Mouse (Mus musculus) embryonic facial prominence, embryonic 12.5 days (tissue): ENCODE measurements at regions not wholly inside any gene's neighbourhood (a gene's known extent, or its start where the extent isn't known, plus 50 kb on each side); places are given as distances from the start of the nearest gene placed in this dataset.

ENCODE experiments used
- ATAC-seq: fragments of 200-750 bp; cut with Nextera tagmentation; 2 replicates; pipeline ENCODE4 v1.8.0; 2017; ENCODE audit not compliant: insufficient number of reproducible peaks, insufficient read depth, low FRiP score, low TSS enrichment
- H3K27ac ChIP-seq: fragments of 300-500 bp; sonication (generic); 2 replicates; pipeline ENCODE4 v1.5.1; 2016; ENCODE audit warnings: mild to moderate bottlenecking
- H3K27me3 ChIP-seq: fragments of 300-500 bp; sonication (generic); 2 replicates; pipeline ENCODE4 v1.6.1; 2016; ENCODE audit warnings: mild to moderate bottlenecking, moderate library complexity
- H3K36me3 ChIP-seq: fragments of 300-500 bp; sonication (generic); 2 replicates; pipeline ENCODE4 v1.6.1; 2016; ENCODE audit warnings: mild to moderate bottlenecking
- H3K4me1 ChIP-seq: fragments of 300-500 bp; sonication (generic); 2 replicates; pipeline ENCODE4 v1.6.1; 2016
- H3K4me2 ChIP-seq: fragments of 300-500 bp; sonication (generic); replicated peaks from 2 replicates; pipeline ENCODE4 v1.6.1; 2016; ENCODE audit warnings: mild to moderate bottlenecking, moderate library complexity
- H3K4me3 ChIP-seq: fragments of 300-500 bp; sonication (generic); 2 replicates; pipeline ENCODE4 v1.5.1; 2016; ENCODE audit warnings: mild to moderate bottlenecking
- H3K9ac ChIP-seq: fragments of 300-500 bp; sonication (generic); 2 replicates; pipeline ENCODE4 v1.6.1; 2016; ENCODE audit warnings: mild to moderate bottlenecking, moderate library complexity
- H3K9me3 ChIP-seq: fragments of 300-500 bp; sonication (generic); 2 replicates; pipeline ENCODE4 v1.6.1; 2016; ENCODE audit warnings: mild to moderate bottlenecking, moderate library complexity
- WGBS: fragments of 180-500 bp; shearing (Covaris S2); methylation state at CpG from one replicate; pipeline ENCODE4 v1.1.7; 2016; 5-methylcytosine and 5-hydroxymethylcytosine counted together

DNA sequence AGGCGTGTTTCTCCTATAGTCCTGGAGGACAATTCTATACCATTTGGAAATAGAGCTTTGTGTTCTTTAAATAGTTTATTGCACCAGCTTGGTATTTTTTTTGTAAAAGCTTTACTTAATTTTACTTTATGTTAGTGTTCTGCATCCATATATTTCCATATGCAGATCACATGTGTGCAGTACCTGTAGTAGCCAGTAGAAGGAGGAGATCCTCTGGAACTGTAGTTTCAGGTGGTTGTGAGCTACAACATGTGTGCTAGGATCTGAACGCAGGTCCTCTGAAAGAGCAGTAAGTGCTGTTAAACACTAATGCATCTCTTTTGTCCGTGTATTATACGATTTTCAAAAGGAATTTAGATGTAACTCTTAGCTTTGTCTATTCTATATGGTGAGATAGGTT lies 335.2 kb downstream of the Gm21750 start:
- ATAC-seq = no peak
- H3K4me1 ChIP-seq = no peaks in the 10 kb centered on the region
- WGBS = 93% methylated on average over 4 of the region's 4 CpGs

DNA sequence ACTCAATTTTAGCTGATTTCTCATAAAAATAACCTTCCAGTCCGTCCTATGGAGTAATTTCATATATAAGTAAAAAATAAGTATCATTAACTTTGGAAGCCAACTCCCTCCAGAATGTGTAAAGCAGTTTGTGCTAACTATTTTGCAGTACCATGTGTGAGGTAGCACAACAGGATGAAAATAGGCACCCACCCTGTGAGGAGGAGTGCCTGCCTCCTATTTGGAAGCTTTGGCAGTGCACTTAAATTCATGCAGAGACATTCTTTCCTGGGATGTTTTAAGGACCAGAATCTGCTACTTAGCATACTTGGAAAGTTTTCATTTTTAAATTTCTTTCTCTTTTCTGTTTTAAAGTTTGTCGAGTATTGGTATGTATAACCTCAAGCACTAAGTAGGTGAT lies 336.8 kb downstream of the Gm21750 start:
- no peak for ATAC-seq
- H3K9me3 ChIP-seq = no peaks in the 10 kb centered on the region
- H3K4me3 ChIP-seq = no peak overlapping the region
- H3K9ac ChIP-seq = no peak overlapping the region
- H3K36me3 ChIP-seq = no peaks in the 10 kb centered on the region
- 88% methylated on average over 2 of the region's 2 CpGs for WGBS
- H3K4me2 ChIP-seq = no peak overlapping the region
- no peaks in the 10 kb centered on the region for H3K4me1 ChIP-seq
- no peaks in the 10 kb centered on the region for H3K27me3 ChIP-seq
- H3K27ac ChIP-seq = no peak overlapping the region

More for the DNA sequence above, 335.2 kb downstream of the Gm21750 start:
- H3K9ac ChIP-seq = no peak overlapping the region
- no peak overlapping the region for H3K4me3 ChIP-seq
- H3K9me3 ChIP-seq = no peaks in the 10 kb centered on the region
- H3K27ac ChIP-seq = no peak overlapping the region
- no peaks in the 10 kb centered on the region for H3K36me3 ChIP-seq
- H3K27me3 ChIP-seq = no peaks in the 10 kb centered on the region
- no peak overlapping the region for H3K4me2 ChIP-seq

DNA sequence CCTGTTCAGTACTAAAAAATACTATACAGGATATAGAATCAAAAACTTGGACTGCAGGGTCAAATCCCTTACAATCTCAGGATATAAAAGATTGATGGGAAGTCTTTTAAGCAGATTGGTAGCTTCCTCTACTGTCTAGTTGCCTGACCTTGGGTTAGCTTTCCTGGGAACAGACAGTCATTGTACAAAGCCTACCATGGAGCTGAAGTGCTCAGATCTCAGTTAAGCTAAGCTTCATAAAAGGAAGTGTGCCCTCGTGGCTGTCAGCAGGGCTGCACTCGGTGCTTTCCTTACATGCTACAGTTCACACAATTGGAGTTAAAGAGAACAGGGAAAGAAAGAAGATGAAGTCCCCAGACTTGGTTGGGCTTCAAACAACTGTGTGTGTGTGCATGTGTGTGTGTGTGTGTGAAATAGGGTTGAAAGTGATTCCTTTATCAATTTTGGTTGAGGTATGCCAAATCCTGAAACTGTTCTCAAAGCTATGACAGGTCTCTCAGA lies 338.4 kb downstream of the Gm21750 start:
- Histone ChIP-seq H3K27me3 (no peaks in the 10 kb centered on the region), H3K9me3 (no peaks in the 10 kb centered on the region), H3K27ac (no peak overlapping the region), H3K36me3 (no peaks in the 10 kb centered on the region), H3K4me3 (no peak overlapping the region), H3K9ac (no peak overlapping the region), H3K4me1 (no peaks in the 10 kb centered on the region), H3K4me2 (no peak overlapping the region)
- ATAC-seq = no peak
- 47% methylated on average over 2 of the region's 2 CpGs for WGBS

DNA sequence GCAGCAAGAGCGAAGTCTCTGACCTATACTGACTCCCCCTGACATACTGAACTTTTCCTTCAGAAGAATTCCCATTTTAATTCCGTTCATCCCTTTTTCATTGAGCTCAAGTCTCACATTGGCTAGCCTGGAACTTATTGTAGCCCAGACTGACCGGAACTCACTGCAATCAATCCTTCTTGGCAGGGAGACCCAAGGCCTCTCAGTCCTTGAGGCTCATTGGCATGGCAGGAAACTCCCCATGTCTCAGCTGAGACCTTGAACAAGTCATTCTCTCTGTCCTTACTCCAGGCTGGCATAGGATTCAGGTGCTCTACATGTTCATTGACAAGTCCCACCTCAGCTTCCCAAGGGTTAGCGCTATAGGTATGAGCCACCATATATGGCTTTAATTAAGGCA lies 345.9 kb downstream of the Gm21750 start:
- no peak for ATAC-seq
- Histone ChIP-seq H3K4me1 (no peaks in the 10 kb centered on the region), H3K9ac (no peak overlapping the region), H3K4me2 (no peak overlapping the region), H3K36me3 (no peaks in the 10 kb centered on the region), H3K4me3 (no peak overlapping the region), H3K27me3 (no peaks in the 10 kb centered on the region), H3K27ac (no peak overlapping the region), H3K9me3 (no peaks in the 10 kb centered on the region)
- 92% methylated on average over 4 of the region's 4 CpGs for WGBS

DNA sequence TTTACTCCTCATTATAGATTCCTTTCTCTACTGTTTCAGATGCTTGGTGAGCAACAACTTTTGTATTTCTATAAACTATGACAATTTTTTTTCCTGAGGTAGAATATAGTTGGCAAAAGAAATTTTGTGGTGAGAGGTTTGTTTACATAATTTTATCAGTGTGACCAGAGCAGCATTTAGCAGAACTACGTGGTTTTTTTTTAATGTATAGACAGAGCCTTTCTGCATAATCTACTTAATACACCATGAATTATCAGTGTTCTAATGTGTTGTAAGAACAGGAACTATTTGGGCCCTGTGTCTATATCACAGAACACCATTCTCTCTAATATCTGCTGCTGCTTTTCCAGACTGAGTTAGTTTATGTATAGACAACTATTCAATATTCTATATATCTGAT lies 350.5 kb downstream of the Gm21750 start:
- no peaks in the 10 kb centered on the region for H3K27me3 ChIP-seq
- H3K4me3 ChIP-seq = no peak overlapping the region
- no peak for ATAC-seq
- H3K4me2 ChIP-seq = no peak overlapping the region
- 65% methylated on average over 1 of the region's 1 CpGs for WGBS
- no peak overlapping the region for H3K27ac ChIP-seq
- H3K9me3 ChIP-seq = no peaks in the 10 kb centered on the region
- no peak overlapping the region for H3K9ac ChIP-seq
- no peaks in the 10 kb centered on the region for H3K36me3 ChIP-seq
- H3K4me1 ChIP-seq = no peaks in the 10 kb centered on the region

DNA sequence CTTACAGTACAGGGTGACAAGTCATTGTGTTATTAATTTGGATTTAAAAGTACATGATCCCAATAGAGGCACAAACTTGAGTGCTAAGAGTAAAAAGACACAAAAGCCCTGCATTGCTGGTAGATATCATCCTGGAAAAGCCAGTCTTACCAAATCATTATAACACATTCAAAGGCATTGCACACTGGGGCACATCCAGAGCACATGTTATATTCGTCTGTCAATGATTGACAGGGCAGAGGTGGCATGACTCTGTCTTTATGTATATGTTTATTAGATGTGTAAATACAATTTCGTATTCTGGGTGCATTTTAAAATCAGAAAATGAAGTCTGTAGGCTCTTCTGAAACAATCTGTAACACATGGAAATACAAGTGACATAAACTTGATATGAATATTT lies 358.4 kb downstream of the Gm21750 start:
- H3K27ac ChIP-seq = no peak overlapping the region
- no peak overlapping the region for H3K4me2 ChIP-seq
- ATAC-seq = no peak
- no peaks in the 10 kb centered on the region for H3K9me3 ChIP-seq
- H3K4me3 ChIP-seq = no peak overlapping the region
- H3K27me3 ChIP-seq = no peaks in the 10 kb centered on the region
- H3K9ac ChIP-seq = no peak overlapping the region
- no peaks in the 10 kb centered on the region for H3K36me3 ChIP-seq
- H3K4me1 ChIP-seq = no peaks in the 10 kb centered on the region
- 78% methylated on average over 2 of the region's 2 CpGs for WGBS

DNA sequence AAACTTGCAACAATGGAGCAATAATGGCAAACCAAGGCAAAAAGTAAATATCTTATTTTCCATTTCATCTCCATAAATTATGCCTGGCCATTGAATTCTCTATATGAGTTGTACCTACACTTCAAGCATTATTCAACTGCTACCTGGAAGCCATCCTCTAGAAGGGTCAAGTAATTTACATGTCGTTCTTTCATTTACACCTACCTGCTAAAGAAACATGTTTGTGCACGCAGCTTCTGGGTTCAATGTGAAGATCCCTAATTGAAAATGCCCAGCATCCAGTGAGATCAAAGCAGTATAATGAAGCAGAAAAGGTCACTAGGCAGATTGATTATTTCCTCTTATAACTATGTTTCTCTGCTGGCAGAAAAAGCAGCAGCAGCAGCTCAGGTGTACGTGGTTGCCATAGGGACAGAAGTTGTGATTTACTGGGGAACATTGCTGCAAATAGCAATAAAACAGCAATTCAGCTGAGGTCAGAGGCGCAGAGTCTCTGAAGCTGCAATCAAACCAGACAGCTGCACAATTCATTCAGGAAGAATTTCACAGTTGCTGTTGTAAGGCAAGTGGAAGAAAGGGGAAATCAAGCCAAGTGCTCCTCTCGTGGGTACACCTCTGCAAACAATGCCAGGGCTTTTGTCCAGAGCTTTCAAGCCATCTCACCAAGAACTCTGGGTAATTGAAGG lies 386.1 kb downstream of the Gm21750 start:
- H3K4me1 ChIP-seq = no peaks in the 10 kb centered on the region
- H3K27ac ChIP-seq = no peak overlapping the region
- ATAC-seq = no peak
- no peaks in the 10 kb centered on the region for H3K36me3 ChIP-seq
- 65% methylated on average over 5 of the region's 5 CpGs for WGBS
- H3K9ac ChIP-seq = no peak overlapping the region
- H3K27me3 ChIP-seq = no peaks in the 10 kb centered on the region
- no peaks in the 10 kb centered on the region for H3K9me3 ChIP-seq
- H3K4me3 ChIP-seq = no peak overlapping the region
- no peak overlapping the region for H3K4me2 ChIP-seq

DNA sequence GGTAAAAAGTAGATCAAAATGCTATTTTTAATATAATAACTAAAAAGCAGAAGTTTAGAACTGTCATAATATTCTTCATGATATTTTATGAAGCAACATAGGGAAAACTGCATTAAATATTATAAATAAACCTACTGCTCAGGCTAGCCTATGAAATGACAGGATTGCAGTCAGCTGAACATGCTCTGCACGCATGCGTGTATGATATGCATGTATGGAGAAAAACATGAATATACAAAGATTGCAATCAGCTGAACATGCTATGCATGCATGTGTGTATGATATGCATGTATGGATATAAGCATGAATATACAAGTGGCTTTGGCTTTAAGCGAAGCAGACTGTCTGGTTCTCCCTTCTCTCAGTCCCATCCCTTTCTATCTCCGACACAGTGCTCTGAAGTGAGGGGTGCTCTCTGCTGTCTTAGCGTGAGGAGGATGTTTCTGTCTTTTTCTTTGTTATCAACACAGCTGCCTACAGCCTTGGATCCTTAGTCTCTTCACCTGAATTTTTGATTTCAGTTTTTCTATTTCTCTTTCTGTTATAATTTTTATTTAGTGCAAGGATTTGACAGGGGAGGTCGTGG lies 386.8 kb downstream of the Gm21750 start:
- H3K9me3 ChIP-seq = no peaks in the 10 kb centered on the region
- WGBS = 89% methylated on average over 6 of the region's 6 CpGs
- ATAC-seq = no peak
- no peak overlapping the region for H3K27ac ChIP-seq
- H3K4me3 ChIP-seq = no peak overlapping the region
- no peak overlapping the region for H3K9ac ChIP-seq
- no peaks in the 10 kb centered on the region for H3K36me3 ChIP-seq
- no peak overlapping the region for H3K4me2 ChIP-seq
- H3K4me1 ChIP-seq = no peaks in the 10 kb centered on the region
- no peaks in the 10 kb centered on the region for H3K27me3 ChIP-seq

DNA sequence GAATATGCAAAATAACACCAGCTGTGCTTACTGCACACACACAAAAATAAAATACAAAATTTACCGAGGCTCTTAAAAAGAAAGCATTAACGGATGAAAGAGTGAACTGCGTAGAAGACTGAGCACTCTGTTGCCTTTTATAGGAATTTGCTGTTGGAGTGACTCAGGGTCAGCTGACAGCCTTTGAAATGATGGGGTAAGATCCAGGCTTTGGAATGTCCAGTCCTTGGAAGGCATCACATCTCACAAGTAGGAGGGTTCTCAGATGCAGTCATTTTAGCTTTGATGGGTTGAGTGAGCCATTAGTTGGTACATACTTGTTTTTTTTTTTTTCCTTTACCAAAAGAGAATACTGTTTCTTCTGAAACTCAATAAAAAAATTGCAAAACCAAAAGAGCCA lies 387.4 kb downstream of the Gm21750 start:
- ATAC-seq = no peak
- no peak overlapping the region for H3K4me3 ChIP-seq
- H3K9me3 ChIP-seq = no peaks in the 10 kb centered on the region
- H3K4me2 ChIP-seq = no peak overlapping the region
- no peaks in the 10 kb centered on the region for H3K36me3 ChIP-seq
- no peak overlapping the region for H3K9ac ChIP-seq
- no peaks in the 10 kb centered on the region for H3K4me1 ChIP-seq
- 89% methylated on average over 3 of the region's 3 CpGs for WGBS
- H3K27ac ChIP-seq = no peak overlapping the region
- no peaks in the 10 kb centered on the region for H3K27me3 ChIP-seq

DNA sequence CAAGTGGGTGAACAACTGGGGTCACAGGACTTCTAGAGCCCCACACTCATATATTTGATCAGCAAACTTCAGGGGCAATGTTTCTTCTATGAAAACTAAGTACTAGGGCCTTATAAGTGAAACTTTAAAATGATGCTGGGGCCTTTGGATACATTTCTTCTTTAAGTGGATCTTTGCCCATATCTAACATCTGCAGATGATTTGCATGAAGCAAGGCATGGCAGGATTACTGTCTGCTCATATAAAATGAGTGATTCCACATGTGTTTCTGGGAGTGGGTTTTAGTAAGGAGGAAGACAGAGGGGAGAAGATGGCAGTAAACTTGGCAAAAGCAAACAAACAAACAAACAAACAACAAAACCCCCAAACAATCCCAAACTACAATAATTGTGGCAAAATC lies 405.0 kb downstream of the Gm21750 start:
- no peak overlapping the region for H3K27ac ChIP-seq
- H3K9me3 ChIP-seq = no peaks in the 10 kb centered on the region
- no peak overlapping the region for H3K9ac ChIP-seq
- H3K4me3 ChIP-seq = no peak overlapping the region
- no peaks in the 10 kb centered on the region for H3K27me3 ChIP-seq
- no peak for ATAC-seq
- H3K36me3 ChIP-seq = no peaks in the 10 kb centered on the region
- H3K4me1 ChIP-seq = no peaks in the 10 kb centered on the region
- no peak overlapping the region for H3K4me2 ChIP-seq

DNA sequence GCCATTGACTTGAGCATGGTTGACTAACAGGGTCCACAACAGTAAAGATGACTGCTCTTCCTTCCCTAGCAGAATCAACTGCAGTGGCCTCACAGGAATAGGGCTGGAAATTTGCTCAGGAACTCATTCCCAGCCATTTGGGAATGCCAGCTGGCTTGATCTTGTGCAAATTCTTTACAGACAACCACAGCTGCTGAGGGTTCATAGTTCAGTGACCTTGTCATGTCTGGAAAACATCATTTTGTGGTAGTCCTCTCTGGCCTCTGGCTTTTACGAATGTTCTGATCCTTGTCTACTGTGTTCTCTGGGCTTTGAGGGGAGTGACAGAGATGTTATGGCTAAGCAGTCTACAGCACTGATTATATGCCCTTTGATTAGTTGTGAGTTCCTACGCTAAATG lies 432.0 kb downstream of the Gm21750 start:
- H3K36me3 ChIP-seq = no peaks in the 10 kb centered on the region
- no peaks in the 10 kb centered on the region for H3K27me3 ChIP-seq
- H3K4me3 ChIP-seq = no peak overlapping the region
- WGBS = 60% methylated on average over 2 of the region's 2 CpGs
- H3K4me2 ChIP-seq = no peak overlapping the region
- H3K9ac ChIP-seq = no peak overlapping the region
- no peak overlapping the region for H3K27ac ChIP-seq
- H3K4me1 ChIP-seq = no peaks in the 10 kb centered on the region
- no peak for ATAC-seq
- H3K9me3 ChIP-seq = no peaks in the 10 kb centered on the region

DNA sequence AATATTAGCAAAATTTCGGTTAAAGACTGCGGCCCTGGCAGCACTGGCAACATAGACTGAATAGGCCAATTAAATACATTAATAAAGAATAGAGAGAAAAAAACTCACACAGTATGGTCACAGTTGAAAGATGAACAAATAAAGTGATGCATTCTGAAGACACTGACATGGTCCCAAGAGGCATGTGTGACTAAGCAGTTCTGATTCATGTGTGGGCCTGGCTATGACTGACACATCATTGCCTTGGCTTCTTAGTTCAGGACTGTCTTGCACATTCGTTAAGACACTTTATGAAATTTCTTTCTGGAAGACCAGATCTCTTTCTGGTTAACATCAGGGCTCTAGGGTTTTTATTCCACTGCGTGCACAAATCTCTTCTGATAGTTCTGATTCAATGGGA lies 438.7 kb downstream of the Gm21750 start:
- Histone ChIP-seq H3K4me2 (no peak overlapping the region), H3K27ac (no peak overlapping the region), H3K27me3 (no peaks in the 10 kb centered on the region), H3K36me3 (no peaks in the 10 kb centered on the region), H3K4me3 (no peak overlapping the region), H3K9me3 (no peaks in the 10 kb centered on the region), H3K9ac (no peak overlapping the region), H3K4me1 (no peaks in the 10 kb centered on the region)
- 88% methylated on average over 4 of the region's 4 CpGs for WGBS
- ATAC-seq = no peak
